Mouse (Mus musculus) embryonic facial prominence, embryonic 13.5 days (tissue): Measurements from ENCODE around the gene Luzp1. TPM values are rescaled to one million over a fixed set of nuclear protein-coding genes. Genes with fewer than 3 reads are reported as not detected.
A peak's percentile ranks its signal among the peaks of the same experiment; 100 is the strongest.

Experiments used
- ATAC-seq: fragments of 200-750 bp; cut with Nextera tagmentation; 2 replicates; pipeline ENCODE4 v1.8.0; 2017; ENCODE audit warnings: low read depth; ENCODE audit not compliant: insufficient number of reproducible peaks, insufficient read depth, low FRiP score, low TSS enrichment
- H3K27ac ChIP-seq: fragments of 300-500 bp; sonication (generic); 2 replicates; pipeline ENCODE4 v1.5.1; 2015; ENCODE audit warnings: moderate library complexity, mild to moderate bottlenecking, inconsistent platforms
- H3K27me3 ChIP-seq: fragments of 300-500 bp; sonication (generic); 2 replicates; pipeline ENCODE4 v1.6.1; 2015; ENCODE audit warnings: mild to moderate bottlenecking, inconsistent platforms
- H3K36me3 ChIP-seq: fragments of 300-500 bp; sonication (generic); 2 replicates; pipeline ENCODE4 v1.6.1; 2015; ENCODE audit warnings: mild to moderate bottlenecking, inconsistent platforms
- H3K4me1 ChIP-seq: fragments of 300-500 bp; sonication (generic); 2 replicates; pipeline ENCODE4 v1.6.1; 2015; ENCODE audit warnings: inconsistent platforms
- H3K4me2 ChIP-seq: fragments of 300-500 bp; sonication (generic); 2 replicates; pipeline ENCODE4 v1.6.1; 2015; ENCODE audit warnings: moderate library complexity, mild to moderate bottlenecking, inconsistent platforms
- H3K4me3 ChIP-seq: fragments of 300-500 bp; sonication (generic); 2 replicates; pipeline ENCODE4 v1.5.1; 2015; ENCODE audit warnings: mild to moderate bottlenecking, inconsistent platforms
- H3K9ac ChIP-seq: fragments of 300-500 bp; sonication (generic); 2 replicates; pipeline ENCODE4 v1.6.1; 2015; ENCODE audit warnings: mild to moderate bottlenecking, inconsistent platforms
- H3K9me3 ChIP-seq: fragments of 300-500 bp; sonication (generic); 2 replicates; pipeline ENCODE4 v1.6.1; 2016; ENCODE audit warnings: inconsistent platforms
- WGBS: fragments of 180-500 bp; shearing (Covaris S2); methylation state at CpG from one replicate; pipeline ENCODE4 v1.1.7; 2015; ENCODE audit warnings: mixed read lengths; 5-methylcytosine and 5-hydroxymethylcytosine counted together
- polyA plus RNA-seq: library from polyadenylated mRNA; unstranded; fragments of >200 nt; fragmentation: Nextera tagmentation; extraction: Ambion mirVana; gene quantifications from 2 replicates; pipeline ENCODE4 v1.2.1, GENCODE M21; 2015

The Luzp1 gene
- polyA plus RNA-seq, 1 experiment from 2014 or later = 164 TPM

DNA sequence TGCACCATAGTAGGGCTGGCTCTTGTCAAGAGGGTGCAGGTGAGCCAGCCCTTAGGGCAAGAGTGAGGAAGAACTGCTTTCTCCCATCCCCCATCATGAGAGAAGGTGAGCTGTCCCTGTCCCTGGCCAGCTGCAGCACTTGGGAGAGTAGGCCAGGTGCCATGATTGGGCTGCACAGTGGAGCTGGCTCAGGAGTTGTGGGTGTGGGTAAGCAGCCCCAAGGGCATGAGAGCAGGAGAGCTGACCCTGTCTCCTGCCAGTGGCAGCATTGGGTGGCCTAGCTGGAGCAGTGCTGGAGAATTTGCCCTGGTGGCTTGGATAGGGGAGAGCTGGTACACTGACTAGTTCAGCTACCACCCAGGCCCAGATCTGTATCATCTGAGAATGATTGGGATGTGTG, 43.3 kb downstream of the Luzp1 start:
- H3K36me3 ChIP-seq = no peaks in the 10 kb centered on the region
- no peak overlapping the region for H3K4me2 ChIP-seq

DNA sequence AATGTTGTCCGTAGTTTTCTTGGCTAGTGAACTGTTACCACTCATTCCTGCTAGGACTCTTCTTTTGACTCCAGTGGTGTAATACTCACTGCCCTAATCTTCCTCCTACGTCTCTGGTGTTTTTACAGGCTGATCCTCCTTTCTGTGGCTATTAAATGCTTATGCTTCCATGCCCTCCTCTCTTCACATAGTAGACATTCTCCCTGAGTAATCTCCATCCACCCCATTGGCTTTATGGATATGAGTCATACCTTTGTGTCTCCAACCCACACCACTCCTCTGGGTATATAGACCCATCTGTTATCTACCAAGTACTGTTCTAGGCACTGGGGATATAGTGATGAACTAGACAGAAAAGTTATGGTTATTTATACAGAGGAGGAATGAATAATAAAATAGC, 48.6 kb downstream of the Luzp1 start:
- 89% methylated on average over 2 of the region's 2 CpGs for WGBS
- peaks cover 4% of the 10 kb centered on the region; the same call in 1 of the 2 replicates for H3K36me3 ChIP-seq
- H3K9me3 ChIP-seq = no peaks in the 10 kb centered on the region
- H3K4me1 ChIP-seq = peaks cover 10% of the 10 kb centered on the region
- H3K9ac ChIP-seq = no peak overlapping the region
- no peak overlapping the region for H3K4me2 ChIP-seq
- no peaks in the 10 kb centered on the region for H3K27me3 ChIP-seq
- ATAC-seq = no peak
- no peak overlapping the region for H3K27ac ChIP-seq
- H3K4me3 ChIP-seq = no peak overlapping the region

More for the DNA sequence above, 43.3 kb downstream of the Luzp1 start:
- Histone ChIP-seq H3K9me3 (no peaks in the 10 kb centered on the region), H3K4me3 (no peak overlapping the region), H3K4me1 (peaks cover 28% of the 10 kb centered on the region), H3K9ac (no peak overlapping the region), H3K27ac (peak overlapping the region; percentile 44; the same call in 1 of the 2 replicates), H3K27me3 (no peaks in the 10 kb centered on the region)
- ATAC-seq = no peak

GRCm38 (mm10) chr4:136518576-136518975, 49.0 kb downstream of the Luzp1 start:
- Histone ChIP-seq H3K4me3 (no peak overlapping the region), H3K4me2 (no peak overlapping the region), H3K27me3 (no peaks in the 10 kb centered on the region), H3K9ac (no peak overlapping the region), H3K27ac (no peak overlapping the region), H3K9me3 (no peaks in the 10 kb centered on the region), H3K4me1 (peaks cover 10% of the 10 kb centered on the region), H3K36me3 (peaks cover 4% of the 10 kb centered on the region; the same call in 1 of the 2 replicates)
- 96% methylated on average over 2 of the region's 2 CpGs for WGBS
- no peak for ATAC-seq

GRCm38 (mm10) chr4:136519866-136520265, 50.3 kb downstream of the Luzp1 start:
- Histone ChIP-seq H3K9me3 (no peaks in the 10 kb centered on the region), H3K4me1 (peaks cover 10% of the 10 kb centered on the region), H3K27ac (no peak overlapping the region), H3K36me3 (peaks cover 7% of the 10 kb centered on the region; the same call in 1 of the 2 replicates), H3K4me2 (no peak overlapping the region), H3K9ac (no peak overlapping the region), H3K4me3 (no peak overlapping the region), H3K27me3 (no peaks in the 10 kb centered on the region)
- no peak for ATAC-seq

DNA sequence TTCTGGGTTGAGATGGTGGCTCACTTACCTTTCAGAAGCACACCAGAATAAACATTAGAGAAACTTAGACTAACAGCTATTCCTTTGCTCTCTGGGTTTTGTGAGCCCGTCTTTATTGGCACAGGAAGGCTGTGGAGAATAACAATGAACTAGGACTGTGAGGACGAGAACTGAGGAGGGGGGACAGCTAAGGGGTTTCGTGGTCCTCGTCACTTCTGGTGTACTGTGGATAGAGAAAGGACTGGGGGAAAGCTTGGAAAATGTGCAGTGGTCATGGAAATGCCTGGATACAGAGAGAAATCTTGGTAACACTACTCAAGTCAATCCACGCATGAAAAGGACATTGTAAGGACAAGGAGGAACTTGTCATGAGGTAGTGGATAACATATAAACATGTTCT, 52.3 kb downstream of the Luzp1 start:
- H3K4me1 ChIP-seq = no peaks in the 10 kb centered on the region
- ATAC-seq = no peak
- no peaks in the 10 kb centered on the region for H3K9me3 ChIP-seq
- no peak overlapping the region for H3K9ac ChIP-seq
- no peaks in the 10 kb centered on the region for H3K27me3 ChIP-seq
- peaks cover 7% of the 10 kb centered on the region; the same call in 1 of the 2 replicates for H3K36me3 ChIP-seq
- no peak overlapping the region for H3K4me2 ChIP-seq
- no peak overlapping the region for H3K4me3 ChIP-seq
- 85% methylated on average over 5 of the region's 5 CpGs for WGBS
- H3K27ac ChIP-seq = no peak overlapping the region

DNA sequence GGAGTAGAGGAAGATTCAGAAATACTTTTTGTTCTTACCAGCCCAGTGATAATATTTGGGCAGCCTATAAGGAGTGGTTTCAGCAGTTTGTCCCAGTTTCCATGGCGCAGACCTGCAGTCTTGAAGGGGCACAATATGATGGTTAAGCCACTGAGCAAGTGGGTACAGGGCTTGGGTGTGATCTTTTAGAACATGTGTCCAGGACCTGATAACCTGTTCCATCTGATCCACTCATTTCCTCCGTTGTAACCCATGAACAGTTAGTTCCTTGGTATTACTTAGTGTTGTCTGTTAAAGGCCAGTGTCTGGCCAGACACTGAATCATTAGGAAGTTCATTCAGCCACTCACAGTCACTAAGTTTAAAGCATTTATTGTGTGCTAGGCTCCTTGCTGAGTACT, 54.7 kb downstream of the Luzp1 start:
- Histone ChIP-seq H3K4me3 (no peak overlapping the region), H3K9me3 (no peaks in the 10 kb centered on the region), H3K36me3 (peaks cover 10% of the 10 kb centered on the region), H3K9ac (no peak overlapping the region), H3K27ac (no peak overlapping the region), H3K27me3 (no peaks in the 10 kb centered on the region), H3K4me2 (no peak overlapping the region), H3K4me1 (no peaks in the 10 kb centered on the region)
- 84% methylated on average over 2 of the region's 2 CpGs for WGBS
- no peak for ATAC-seq

DNA sequence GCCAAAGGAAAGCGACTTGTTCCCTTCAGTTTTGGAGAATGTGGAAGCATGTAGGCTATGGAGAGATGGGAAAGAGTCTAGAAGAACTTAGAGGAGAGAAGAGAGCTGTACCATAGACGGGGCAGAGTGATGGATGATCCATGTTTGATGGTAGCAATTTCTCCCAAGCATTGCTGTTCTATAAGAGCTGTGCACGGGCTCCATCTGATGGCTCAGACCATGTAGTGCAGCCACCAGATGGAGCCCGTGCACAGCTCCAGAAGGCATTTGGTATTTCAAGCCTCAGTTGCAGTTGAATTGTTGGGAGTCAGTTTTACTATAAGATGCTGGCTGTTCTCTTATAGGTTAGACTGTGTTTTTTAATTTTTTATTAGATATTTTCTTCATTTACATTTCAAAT, 56.9 kb downstream of the Luzp1 start:
- peaks cover 14% of the 10 kb centered on the region for H3K36me3 ChIP-seq
- H3K27ac ChIP-seq = no peak overlapping the region
- 17% methylated on average over 4 of the region's 4 CpGs for WGBS
- ATAC-seq = no peak
- H3K9ac ChIP-seq = no peak overlapping the region
- no peaks in the 10 kb centered on the region for H3K27me3 ChIP-seq
- no peak overlapping the region for H3K4me2 ChIP-seq
- no peaks in the 10 kb centered on the region for H3K4me1 ChIP-seq
- H3K4me3 ChIP-seq = no peak overlapping the region
- H3K9me3 ChIP-seq = no peaks in the 10 kb centered on the region

DNA sequence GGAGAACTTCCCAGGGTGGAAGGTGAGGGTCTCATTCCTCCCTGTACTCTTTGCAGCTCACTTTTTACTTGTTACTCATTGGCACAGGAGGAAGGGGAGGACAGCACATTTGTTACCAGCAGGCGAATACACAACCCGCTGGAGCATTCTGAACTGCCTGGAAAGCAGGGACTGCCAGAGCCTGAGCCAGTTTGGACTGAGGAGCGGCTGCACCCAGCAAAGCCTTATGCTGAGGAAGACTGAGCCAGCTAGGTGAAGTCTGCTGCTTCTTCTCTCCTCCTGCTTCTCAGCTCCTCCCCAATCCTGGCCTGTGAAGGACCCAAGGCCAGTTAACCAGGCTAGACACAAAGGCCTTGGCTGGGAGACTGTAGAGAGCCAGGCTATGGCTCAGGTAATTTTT, 75.6 kb downstream of the Luzp1 start:
- H3K4me2 ChIP-seq = no peak overlapping the region
- WGBS = 91% methylated on average over 3 of the region's 3 CpGs
- no peaks in the 10 kb centered on the region for H3K9me3 ChIP-seq
- ATAC-seq = no peak
- no peaks in the 10 kb centered on the region for H3K4me1 ChIP-seq
- H3K27me3 ChIP-seq = no peaks in the 10 kb centered on the region
- no peak overlapping the region for H3K4me3 ChIP-seq
- no peak overlapping the region for H3K9ac ChIP-seq
- no peak overlapping the region for H3K27ac ChIP-seq
- peaks cover 95% of the 10 kb centered on the region for H3K36me3 ChIP-seq

- H3K4me2 ChIP-seq = no peak overlapping the region
- H3K36me3 ChIP-seq = peaks cover 98% of the 10 kb centered on the region
- H3K27ac ChIP-seq = no peak overlapping the region
- no peak overlapping the region for H3K9ac ChIP-seq
- H3K27me3 ChIP-seq = no peaks in the 10 kb centered on the region
- no peaks in the 10 kb centered on the region for H3K4me1 ChIP-seq
- no peak overlapping the region for H3K4me3 ChIP-seq
- no peak for ATAC-seq
- H3K9me3 ChIP-seq = no peaks in the 10 kb centered on the region
- 75% methylated on average over 3 of the region's 3 CpGs for WGBS
Observed at GRCm38 (mm10) chr4:136546279-136547045, 76.9 kb downstream of the Luzp1 start.

DNA sequence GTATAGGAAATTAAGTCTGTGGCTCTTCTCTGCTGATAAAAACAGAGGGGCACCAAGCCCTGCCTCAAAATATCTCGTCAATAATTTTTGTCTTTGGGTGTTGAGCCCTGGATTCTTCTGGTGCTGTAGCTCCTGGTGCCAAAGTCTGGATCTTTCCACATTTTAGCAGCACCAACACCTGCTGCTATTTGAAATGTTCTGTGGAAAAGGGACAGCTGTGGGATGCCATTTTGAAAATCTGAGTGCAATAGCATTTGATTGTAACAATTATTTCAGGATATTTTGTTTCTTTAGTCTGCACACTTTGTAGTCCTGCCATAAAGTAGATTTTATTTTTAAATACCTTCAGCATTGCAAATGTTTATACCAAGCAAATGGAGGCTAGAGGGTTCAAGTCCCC, 78.2 kb downstream of the Luzp1 start:
- Histone ChIP-seq H3K27me3 (no peaks in the 10 kb centered on the region), H3K4me2 (no peak overlapping the region), H3K9ac (no peak overlapping the region), H3K36me3 (peaks cover 96% of the 10 kb centered on the region), H3K9me3 (no peaks in the 10 kb centered on the region), H3K4me3 (no peak overlapping the region), H3K27ac (no peak overlapping the region), H3K4me1 (no peaks in the 10 kb centered on the region)
- no peak for ATAC-seq
- 87% methylated on average over 1 of the region's 1 CpGs for WGBS

DNA sequence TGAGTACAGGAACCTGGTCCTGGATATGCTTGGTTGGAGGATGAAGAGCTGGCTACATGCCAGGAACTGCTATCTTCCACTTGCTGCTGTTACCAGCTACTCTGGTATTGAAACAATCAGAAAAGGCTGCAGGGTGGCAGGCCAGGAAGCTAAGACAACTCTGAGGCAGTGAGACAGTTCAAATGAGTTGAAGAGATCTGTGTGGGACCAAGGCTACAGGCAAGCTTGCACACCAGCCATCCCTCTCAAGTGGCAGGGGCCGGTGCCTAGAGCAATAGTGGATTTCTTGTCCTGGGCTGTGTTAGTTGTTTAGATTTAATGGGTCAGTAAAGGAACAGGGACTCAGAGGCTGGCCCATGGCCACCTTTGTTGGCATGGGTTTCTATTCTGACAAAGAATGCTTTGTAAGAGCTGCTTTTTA, 78.8 kb downstream of the Luzp1 start:
- no peak for ATAC-seq

GRCm38 (mm10) chr4:136553108-136553507, 83.5 kb downstream of the Luzp1 start:
- 64% methylated on average over 1 of the region's 1 CpGs for WGBS
- Histone ChIP-seq H3K9ac (no peak overlapping the region), H3K4me1 (no peaks in the 10 kb centered on the region), H3K4me2 (no peak overlapping the region), H3K27me3 (no peaks in the 10 kb centered on the region), H3K36me3 (peaks cover 90% of the 10 kb centered on the region), H3K27ac (no peak overlapping the region), H3K4me3 (no peak overlapping the region), H3K9me3 (no peaks in the 10 kb centered on the region)
- no peak for ATAC-seq

More for the DNA sequence above, 78.8 kb downstream of the Luzp1 start:
- no peaks in the 10 kb centered on the region for H3K27me3 ChIP-seq
- no peaks in the 10 kb centered on the region for H3K9me3 ChIP-seq
- no peaks in the 10 kb centered on the region for H3K4me1 ChIP-seq
- no peak overlapping the region for H3K4me2 ChIP-seq
- H3K27ac ChIP-seq = no peak overlapping the region
- H3K4me3 ChIP-seq = no peak overlapping the region
- 71% methylated on average over 1 of the region's 1 CpGs for WGBS
- no peak overlapping the region for H3K9ac ChIP-seq
- H3K36me3 ChIP-seq = peaks cover 96% of the 10 kb centered on the region
